Mouse (Mus musculus) kidney, embryonic 15.5 days (tissue): ENCODE data around the gene Tcp10c. TPM values are rescaled to one million over a fixed set of nuclear protein-coding genes. Genes with fewer than 3 reads are reported as not detected.
A peak's percentile ranks its signal among the peaks of the same experiment; 100 is the strongest.
"Not testable (repeated sequence)": the region's sequence is repeated elsewhere in the genome, so short reads cannot be mapped to it uniquely, and the experiment has no call there.

Experiments used
- ATAC-seq: fragments of 200-750 bp; cut with Nextera tagmentation; replicated peaks from 2 replicates; pipeline ENCODE4 v1.8.0; 2017; ENCODE audit warnings: moderate TSS enrichment; ENCODE audit not compliant: low FRiP score
- H3K27ac ChIP-seq: fragments of 300-500 bp; sonication (generic); 2 replicates; pipeline ENCODE4 v1.5.1; 2015; ENCODE audit warnings: mild to moderate bottlenecking, inconsistent platforms
- H3K27me3 ChIP-seq: fragments of 300-500 bp; sonication (generic); 2 replicates; pipeline ENCODE4 v1.6.1; 2015; ENCODE audit warnings: inconsistent platforms
- H3K36me3 ChIP-seq: fragments of 300-500 bp; sonication (generic); 2 replicates; pipeline ENCODE4 v1.6.1; 2015; ENCODE audit warnings: inconsistent platforms
- H3K4me1 ChIP-seq: fragments of 300-500 bp; sonication (generic); 2 replicates; pipeline ENCODE4 v1.6.1; 2015; ENCODE audit warnings: inconsistent platforms
- H3K4me2 ChIP-seq: fragments of 300-500 bp; sonication (generic); 2 replicates; pipeline ENCODE4 v1.6.1; 2015; ENCODE audit warnings: moderate library complexity, mild to moderate bottlenecking, inconsistent platforms
- H3K4me3 ChIP-seq: fragments of 300-500 bp; sonication (generic); replicated peaks from 2 replicates; pipeline ENCODE4 v1.5.1; 2015; ENCODE audit warnings: mild to moderate bottlenecking, inconsistent platforms
- H3K9ac ChIP-seq: fragments of 300-500 bp; sonication (generic); 2 replicates; pipeline ENCODE4 v1.6.1; 2015; ENCODE audit warnings: mild to moderate bottlenecking, inconsistent platforms
- H3K9me3 ChIP-seq: fragments of 300-500 bp; sonication (generic); replicated peaks from 2 replicates; pipeline ENCODE4 v1.6.1; 2016; ENCODE audit warnings: inconsistent platforms
- WGBS: fragments of 180-500 bp; shearing (Covaris S2); methylation state at CpG from one replicate; pipeline ENCODE4 v1.1.7; 2015; ENCODE audit warnings: mixed read lengths; 5-methylcytosine and 5-hydroxymethylcytosine counted together
- polyA plus RNA-seq: library from polyadenylated mRNA; unstranded; fragments of >200 nt; fragmentation: Nextera tagmentation; extraction: Ambion mirVana; gene quantifications from 2 replicates; pipeline ENCODE4 v1.2.1, GENCODE M21; 2015

The Tcp10c gene
- polyA plus RNA-seq, 1 experiment from 2014 or later = not detected

DNA sequence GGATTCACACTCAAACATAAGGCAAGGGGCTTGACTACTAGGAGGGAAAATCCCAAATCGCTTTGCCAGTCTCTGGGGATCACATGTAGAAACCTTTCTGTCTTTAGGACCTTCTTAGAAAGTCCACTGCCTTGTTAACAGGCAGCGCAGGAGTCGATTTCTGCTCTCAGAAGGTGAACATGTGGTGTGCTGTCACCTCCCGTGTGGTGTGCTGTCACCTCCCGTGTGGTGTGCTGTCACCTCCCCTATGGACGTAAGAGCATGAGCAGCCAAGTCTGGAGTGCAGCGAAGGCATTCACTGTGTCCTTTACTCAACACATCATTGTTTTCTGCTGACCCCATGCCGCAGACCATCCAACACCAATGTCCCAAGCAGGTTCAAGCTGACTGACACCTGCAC lies 1.1 kb upstream of the Tcp10c start:
- H3K9ac ChIP-seq, H3K36me3 ChIP-seq, H3K4me2 ChIP-seq, H3K4me3 ChIP-seq, ATAC-seq, H3K4me1 ChIP-seq, H3K27ac ChIP-seq, H3K27me3 ChIP-seq: not testable (repeated sequence)
- 86% methylated on average over 8 of the region's 8 CpGs for WGBS
- H3K9me3 ChIP-seq = peaks cover 22% of the 10 kb centered on the region

DNA sequence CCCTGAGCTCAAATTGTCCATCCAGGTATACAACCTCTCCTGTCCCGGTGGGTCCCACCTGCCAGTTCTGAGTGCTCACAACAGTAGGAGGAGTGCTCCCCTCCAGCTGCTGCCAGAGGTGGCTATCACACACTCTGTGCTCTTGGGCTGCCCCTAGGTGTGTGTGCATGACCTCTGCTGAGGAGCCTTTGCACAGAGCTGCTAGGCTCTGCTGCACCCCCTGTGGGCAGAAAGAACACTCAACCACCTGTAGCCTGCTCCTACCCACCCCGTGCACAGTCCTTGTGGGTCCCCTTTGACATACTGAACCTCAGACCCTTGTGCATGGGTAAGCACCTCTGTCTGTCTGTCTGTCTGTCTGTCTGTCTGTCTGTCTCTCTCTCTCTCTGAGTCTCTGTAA lies 8.1 kb downstream of the Tcp10c start:
- H3K4me1 ChIP-seq, H3K36me3 ChIP-seq, H3K27me3 ChIP-seq, H3K4me3 ChIP-seq, H3K27ac ChIP-seq, H3K9ac ChIP-seq, H3K4me2 ChIP-seq: not testable (repeated sequence)
- H3K9me3 ChIP-seq = peaks cover 20% of the 10 kb centered on the region
- ATAC-seq = 0 out of 2 replicates have a peak, but pooled peaks have one; percentile 45
- 90% methylated on average over 2 of the region's 2 CpGs for WGBS

DNA sequence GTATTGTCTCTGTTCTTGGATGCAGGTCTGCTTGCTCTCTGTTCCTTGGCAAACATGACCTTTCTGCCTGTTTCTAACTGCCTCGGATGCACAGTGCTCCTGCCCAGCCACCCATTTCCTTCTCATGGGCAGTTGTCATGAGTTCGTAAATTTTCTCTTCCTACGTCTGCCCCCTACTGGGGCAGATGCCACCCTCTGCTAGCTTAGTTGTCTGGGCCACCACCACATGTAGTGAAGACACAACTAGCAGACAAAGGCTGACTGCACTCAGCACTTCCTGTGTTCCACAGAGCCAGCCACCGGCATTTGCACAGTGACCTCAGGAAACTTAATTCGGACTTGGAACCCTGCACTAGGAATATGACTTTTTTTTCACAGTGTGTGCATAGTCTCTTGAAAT lies 9.4 kb downstream of the Tcp10c start:
- not testable (repeated sequence) for ATAC-seq, H3K4me2 ChIP-seq, H3K27ac ChIP-seq, H3K27me3 ChIP-seq, H3K4me3 ChIP-seq, H3K4me1 ChIP-seq, H3K9ac ChIP-seq, H3K36me3 ChIP-seq
- peaks cover 19% of the 10 kb centered on the region for H3K9me3 ChIP-seq
- 93% methylated on average over 4 of the region's 5 CpGs for WGBS

DNA sequence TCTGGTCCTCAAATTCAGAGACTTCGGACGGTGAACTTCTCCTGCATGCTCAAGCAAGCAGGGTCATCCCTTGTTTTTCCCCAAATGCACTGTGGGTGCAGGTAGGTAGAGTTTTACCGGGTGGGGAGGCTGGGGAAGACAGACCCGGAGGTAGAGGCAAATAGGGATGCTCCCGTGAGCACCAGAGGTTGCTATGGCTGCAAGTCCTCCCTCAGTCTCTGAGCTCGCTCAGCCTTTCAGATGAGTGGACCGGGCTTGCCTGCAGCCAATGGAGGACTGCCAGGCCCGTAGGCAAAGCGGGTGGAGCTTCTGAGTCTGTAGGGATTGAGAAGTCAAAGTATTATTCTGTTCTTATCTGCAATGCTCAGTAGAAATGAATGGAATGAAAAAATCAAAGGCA lies 9.8 kb downstream of the Tcp10c start:
- peaks cover 20% of the 10 kb centered on the region for H3K9me3 ChIP-seq
- not testable (repeated sequence) for H3K9ac ChIP-seq, H3K27me3 ChIP-seq, H3K27ac ChIP-seq, ATAC-seq, H3K4me2 ChIP-seq, H3K4me1 ChIP-seq, H3K36me3 ChIP-seq, H3K4me3 ChIP-seq
- 87% methylated on average over 9 of the region's 9 CpGs for WGBS

DNA sequence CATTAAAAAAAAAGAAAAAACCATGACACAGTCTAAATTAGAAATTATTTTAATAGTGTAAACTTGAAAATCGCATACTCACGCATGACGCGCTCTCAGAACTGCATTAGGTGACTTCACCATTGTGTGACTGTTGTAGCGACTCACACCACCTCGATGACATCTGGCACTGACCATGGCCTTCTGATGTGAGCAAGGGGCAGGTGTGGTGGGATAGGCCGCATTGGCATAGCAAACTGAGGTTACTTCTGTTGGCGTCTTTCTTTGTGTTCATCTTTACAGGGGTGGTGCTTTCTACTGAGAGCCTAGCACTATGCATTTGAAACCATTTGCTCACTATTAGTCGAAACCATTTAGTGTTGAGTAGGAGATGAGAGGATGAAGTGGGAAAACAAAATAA lies 12.8 kb downstream of the Tcp10c start:
- not testable (repeated sequence) for ATAC-seq, H3K27ac ChIP-seq, H3K36me3 ChIP-seq, H3K27me3 ChIP-seq, H3K9ac ChIP-seq, H3K4me2 ChIP-seq, H3K4me3 ChIP-seq, H3K4me1 ChIP-seq
- 94% methylated on average over 9 of the region's 9 CpGs for WGBS
- H3K9me3 ChIP-seq = peaks cover 22% of the 10 kb centered on the region

DNA sequence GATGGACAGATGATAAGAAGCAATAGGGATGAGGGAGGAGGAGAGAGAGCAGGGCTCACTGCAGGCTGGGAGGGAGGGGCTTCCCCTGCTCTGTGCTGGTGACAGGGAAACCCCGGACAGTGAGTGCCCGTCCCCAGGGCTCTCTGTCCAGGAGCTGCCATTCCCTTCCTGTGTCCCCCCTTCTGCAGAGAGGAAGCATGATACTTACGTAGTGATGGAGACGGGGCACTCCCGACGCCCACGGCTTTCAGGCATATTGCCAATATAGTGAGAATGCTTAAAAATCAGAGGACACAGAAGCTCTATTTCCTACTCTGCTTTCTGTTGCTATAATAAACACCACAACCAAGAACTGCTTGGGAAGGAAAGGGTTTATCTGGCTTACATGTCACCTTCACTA lies 14.3 kb downstream of the Tcp10c start:
- H3K9ac ChIP-seq, H3K36me3 ChIP-seq, H3K4me1 ChIP-seq, H3K27me3 ChIP-seq, H3K4me2 ChIP-seq, H3K4me3 ChIP-seq, H3K27ac ChIP-seq: not testable (repeated sequence)
- 87% methylated on average over 7 of the region's 7 CpGs for WGBS
- peaks cover 18% of the 10 kb centered on the region for H3K9me3 ChIP-seq
- 0 out of 2 replicates have a peak, but pooled peaks have one; percentile 37 for ATAC-seq

DNA sequence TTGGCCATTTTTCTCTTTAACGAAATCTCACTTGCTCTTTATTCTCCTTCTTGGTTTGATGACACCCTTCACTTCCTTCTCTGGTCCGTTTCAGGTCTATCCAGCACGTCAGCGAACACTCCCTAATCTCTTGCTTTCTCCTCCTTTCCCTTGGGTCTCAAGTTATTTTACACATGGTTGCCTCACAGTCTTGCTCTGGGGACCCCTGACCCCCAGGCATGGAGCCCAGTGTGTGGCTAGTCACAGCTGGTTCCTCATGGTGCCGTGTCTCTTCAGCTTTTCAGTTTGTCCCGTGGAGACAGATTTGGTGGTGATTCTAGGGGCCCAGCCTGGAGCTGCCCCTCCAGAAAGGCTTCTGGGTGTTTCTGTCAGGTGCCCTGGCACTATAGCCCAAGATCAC lies 16.4 kb downstream of the Tcp10c start:
- ATAC-seq, H3K9ac ChIP-seq, H3K4me2 ChIP-seq, H3K27ac ChIP-seq, H3K36me3 ChIP-seq, H3K4me1 ChIP-seq, H3K4me3 ChIP-seq, H3K27me3 ChIP-seq: not testable (repeated sequence)
- H3K9me3 ChIP-seq = peaks cover 12% of the 10 kb centered on the region
- 63% methylated on average over 6 of the region's 6 CpGs for WGBS

DNA sequence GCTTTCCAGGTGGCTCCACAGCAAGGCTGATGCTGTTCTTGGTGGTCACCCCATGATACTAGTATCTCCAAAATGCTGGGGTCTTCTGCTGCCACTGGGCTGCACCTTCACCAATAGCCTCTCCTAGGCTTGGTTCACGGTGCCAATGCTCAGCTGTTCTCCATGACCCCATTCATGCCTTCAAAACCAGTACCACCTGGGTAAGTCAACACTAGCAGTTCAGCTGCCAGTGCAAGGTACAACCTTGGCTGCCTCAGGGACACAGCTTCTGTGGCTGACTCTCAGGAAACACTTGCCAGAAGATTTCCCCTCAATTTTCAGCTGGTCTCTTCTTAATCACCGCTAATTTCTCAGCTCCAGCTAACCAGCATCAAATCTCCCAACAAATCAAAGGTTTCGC lies 24.0 kb downstream of the Tcp10c start:
- H3K27ac ChIP-seq, H3K4me3 ChIP-seq, H3K9me3 ChIP-seq, H3K9ac ChIP-seq, ATAC-seq, H3K4me1 ChIP-seq, H3K36me3 ChIP-seq, H3K27me3 ChIP-seq, H3K4me2 ChIP-seq: not testable (repeated sequence)
- WGBS = 84% methylated on average over 3 of the region's 3 CpGs

DNA sequence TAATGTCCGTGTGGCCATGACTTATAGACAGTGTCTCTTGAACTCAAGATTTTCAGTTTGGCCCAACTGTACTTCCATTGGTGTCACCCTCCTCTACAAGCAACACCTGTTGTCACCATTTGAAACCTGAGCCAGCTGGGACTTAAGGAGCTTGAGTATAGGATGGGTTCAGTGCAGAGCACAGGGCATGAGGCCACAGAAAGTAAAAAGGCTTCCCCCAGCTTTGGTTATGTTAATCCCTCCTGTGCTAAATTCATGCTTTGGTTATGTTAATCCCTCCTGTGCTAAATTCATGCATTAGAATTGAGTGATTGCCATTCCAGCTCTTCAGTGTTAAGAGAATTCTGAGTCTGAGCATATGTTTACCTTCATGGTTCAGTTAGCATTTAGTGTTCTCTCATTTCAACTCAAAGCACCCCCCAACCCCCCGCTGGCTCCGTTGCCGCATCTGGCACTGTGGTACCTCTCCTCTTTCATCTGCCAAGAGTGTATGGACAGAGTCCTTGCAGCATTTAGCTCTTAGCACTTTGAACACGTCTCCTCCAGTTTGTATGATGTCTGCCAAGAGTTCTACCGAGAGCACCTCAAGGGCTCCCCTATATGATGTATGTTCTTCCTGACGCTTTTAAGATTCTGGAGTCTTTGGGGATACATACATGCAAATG lies 25.7 kb downstream of the Tcp10c start:
- H3K4me1 ChIP-seq, H3K4me3 ChIP-seq, H3K27me3 ChIP-seq, H3K4me2 ChIP-seq, H3K27ac ChIP-seq, H3K36me3 ChIP-seq, H3K9me3 ChIP-seq, H3K9ac ChIP-seq: not testable (repeated sequence)
- WGBS = 71% methylated on average over 7 of the region's 7 CpGs
- 0 out of 2 replicates have a peak, but pooled peaks have one; percentile 7 for ATAC-seq

DNA sequence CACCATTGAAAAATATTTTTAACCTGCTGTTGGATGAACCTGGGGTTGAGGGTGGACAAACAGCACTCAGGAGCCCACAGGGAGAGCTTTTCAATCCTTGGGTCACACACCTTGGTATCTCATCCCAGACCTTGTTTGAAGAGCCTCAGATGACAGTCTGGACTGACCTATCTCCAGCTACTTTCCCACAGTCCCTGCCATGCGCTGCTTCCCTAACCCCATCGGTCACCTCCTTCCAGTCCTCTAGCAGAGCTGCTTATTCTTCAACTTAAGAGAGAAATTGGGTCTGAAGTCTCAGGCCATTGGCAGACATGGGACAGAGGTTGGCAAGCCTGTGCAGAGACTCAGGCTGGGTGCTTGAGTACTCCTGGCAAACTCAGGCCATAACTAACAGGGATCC lies 26.9 kb downstream of the Tcp10c start:
- not testable (repeated sequence) for ATAC-seq, H3K4me2 ChIP-seq, H3K27me3 ChIP-seq, H3K9ac ChIP-seq, H3K27ac ChIP-seq, H3K4me3 ChIP-seq, H3K36me3 ChIP-seq, H3K9me3 ChIP-seq, H3K4me1 ChIP-seq
- 92% methylated on average over 2 of the region's 2 CpGs for WGBS

DNA sequence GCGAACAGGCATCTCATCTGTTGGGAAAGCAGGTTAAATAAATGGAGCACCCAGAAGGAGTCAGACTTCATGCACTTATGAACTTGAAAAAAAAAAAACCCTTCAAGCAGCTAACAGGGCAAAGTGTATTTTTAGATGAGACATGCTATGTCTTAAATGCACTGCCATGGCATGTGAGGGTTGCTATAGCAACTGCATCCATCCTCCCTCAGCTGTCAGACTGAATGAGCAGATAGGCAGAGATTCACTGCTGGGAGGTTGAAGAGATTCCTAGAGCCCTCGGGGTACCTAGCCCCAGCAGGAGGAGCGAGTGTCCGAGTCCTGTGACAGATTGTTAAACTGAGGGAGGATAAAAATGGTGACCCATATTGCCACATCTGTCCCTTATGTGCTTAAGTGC lies 36.6 kb downstream of the Tcp10c start:
- not testable (repeated sequence) for H3K36me3 ChIP-seq, H3K4me3 ChIP-seq, H3K9me3 ChIP-seq, H3K4me2 ChIP-seq, H3K27ac ChIP-seq, ATAC-seq, H3K4me1 ChIP-seq, H3K9ac ChIP-seq, H3K27me3 ChIP-seq
- WGBS = 95% methylated on average over 1 of the region's 4 CpGs

DNA sequence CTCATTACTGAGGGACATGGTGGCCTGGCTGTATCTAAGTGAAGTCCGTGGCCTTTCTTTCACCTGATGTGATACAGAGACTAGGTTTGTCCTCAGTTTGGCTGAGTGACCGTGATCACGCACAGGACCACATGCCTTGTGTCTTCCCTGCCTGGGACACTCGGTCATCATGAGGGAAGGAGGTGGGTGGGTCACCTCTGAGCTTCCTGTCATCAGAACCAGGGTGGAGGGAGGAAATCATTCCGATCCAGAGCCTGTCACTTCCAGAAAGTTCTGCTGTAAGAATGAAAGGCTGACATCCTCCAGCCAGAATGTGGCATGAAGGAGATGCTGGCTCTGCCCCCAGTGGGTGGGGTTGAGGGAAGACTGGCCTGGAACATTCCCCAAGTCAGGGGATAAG lies 45.6 kb downstream of the Tcp10c start:
- H3K4me1 ChIP-seq, ATAC-seq, H3K9ac ChIP-seq, H3K4me3 ChIP-seq, H3K9me3 ChIP-seq, H3K36me3 ChIP-seq, H3K27ac ChIP-seq, H3K27me3 ChIP-seq, H3K4me2 ChIP-seq: not testable (repeated sequence)
- 91% methylated on average over 4 of the region's 5 CpGs for WGBS

DNA sequence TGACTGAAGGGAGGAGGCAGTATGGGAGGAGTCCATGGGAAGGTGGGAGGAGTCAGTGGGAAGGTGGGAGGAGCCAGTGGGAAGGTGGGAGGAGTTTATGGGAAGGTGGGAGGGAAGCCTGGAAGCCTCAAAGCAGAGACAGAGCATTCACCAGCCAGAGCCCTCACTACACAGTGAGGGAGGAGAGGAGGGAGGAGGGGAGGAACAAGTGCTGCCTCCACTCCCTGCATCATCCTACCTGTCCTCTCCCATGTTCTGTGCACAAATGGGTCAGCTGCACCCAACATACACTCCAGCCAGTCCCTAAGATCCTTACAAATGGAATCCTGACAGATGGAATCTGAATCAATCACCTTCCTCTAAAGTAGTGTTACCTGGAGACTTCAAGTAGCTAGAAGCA lies 47.7 kb downstream of the Tcp10c start:
- H3K27me3 ChIP-seq, H3K27ac ChIP-seq, H3K4me1 ChIP-seq, H3K9ac ChIP-seq, H3K4me3 ChIP-seq, H3K36me3 ChIP-seq, ATAC-seq, H3K4me2 ChIP-seq: not testable (repeated sequence)
- H3K9me3 ChIP-seq = peaks cover 11% of the 10 kb centered on the region
